Mouse (Mus musculus) lung, postnatal 36 days (tissue): Measurements from ENCODE around the gene Cldn17.

Experiments used
- DNase-seq: peaks from one replicate; pipeline ENCODE4 v3.0.0; 2022; ENCODE audit warnings: mixed read lengths

Cldn17 gene

DNA sequence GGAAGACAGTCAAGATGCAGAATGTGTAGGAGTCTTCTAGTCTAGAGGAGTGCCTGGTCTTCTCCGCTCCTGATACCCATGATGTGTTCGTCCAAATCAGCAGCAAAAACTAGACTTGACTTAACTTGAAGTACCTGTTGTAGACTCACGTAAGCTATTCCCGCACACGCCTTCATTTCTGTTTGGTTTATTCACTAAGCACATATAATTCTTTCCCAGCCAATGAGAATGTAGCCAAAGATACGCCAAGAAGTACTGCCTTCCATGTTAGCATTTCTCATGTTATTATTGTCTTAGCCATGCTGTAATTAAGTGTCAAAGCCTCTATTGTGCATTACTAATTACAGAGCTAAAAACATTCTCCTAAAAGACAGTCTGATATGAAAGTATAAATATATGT, at the start of gene Cldn17:
TSS of gene Cldn17 (minus strand) at position 101 of the 400 bp plus-strand sequence.
- DNase-seq: no peak

- DNase-seq: peak; percentile 61
Measured at GRCm38 (mm10) chr16:88542488-88542887, 35.7 kb upstream of the Cldn17 start.

DNA sequence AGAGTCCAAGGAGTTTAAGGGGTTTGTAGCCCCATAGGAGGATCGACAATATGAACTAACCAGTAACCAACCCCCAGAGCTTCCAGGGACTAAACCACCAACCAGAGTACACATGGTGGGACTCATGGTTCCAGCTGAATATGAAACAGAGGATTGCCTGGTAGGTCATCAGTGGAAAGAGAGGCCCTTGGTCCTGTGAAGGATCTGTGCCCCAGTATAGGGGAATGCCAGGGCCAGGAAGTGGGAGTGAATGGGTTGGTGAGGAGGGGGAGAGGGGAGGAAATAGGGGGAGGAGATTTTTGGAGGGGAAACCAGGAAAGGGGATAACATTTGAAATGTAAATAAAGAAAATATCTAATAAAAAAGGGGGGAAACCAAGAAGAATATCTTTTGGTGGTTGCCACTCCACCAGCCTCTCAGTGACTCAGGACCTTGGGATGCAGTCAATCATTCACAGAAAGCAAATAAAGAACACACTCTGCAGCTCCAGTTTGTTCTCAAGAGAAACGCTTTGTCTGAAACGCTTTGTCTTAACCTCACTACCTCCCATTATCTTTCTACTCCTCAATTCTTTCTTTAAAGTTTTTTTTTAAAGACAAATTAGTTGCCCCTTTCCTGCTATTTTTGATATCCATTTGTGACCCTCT, 33.2 kb upstream of the Cldn17 start:
- DNase-seq: peak; percentile 21

GRCm38 (mm10) chr16:88511348-88511747, 4.6 kb upstream of the Cldn17 start:
- no peak for DNase-seq

GRCm38 (mm10) chr16:88508150-88508549, 1.4 kb upstream of the Cldn17 start:
- DNase-seq: no peak

- no peak for DNase-seq
Measured at GRCm38 (mm10) chr16:88506338-88506737, 440 bp downstream of the Cldn17 start.

GRCm38 (mm10) chr16:88488096-88488495, 18.7 kb downstream of the Cldn17 start:
- no peak for DNase-seq

GRCm38 (mm10) chr16:88480011-88480774, 26.6 kb downstream of the Cldn17 start:
- DNase-seq: no peak

- DNase-seq: no peak
Measured at GRCm38 (mm10) chr16:88463235-88463634, 43.5 kb downstream of the Cldn17 start.
